ENCODE assay signal across 18 mouse cellular contexts in the genomic region with DNA sequence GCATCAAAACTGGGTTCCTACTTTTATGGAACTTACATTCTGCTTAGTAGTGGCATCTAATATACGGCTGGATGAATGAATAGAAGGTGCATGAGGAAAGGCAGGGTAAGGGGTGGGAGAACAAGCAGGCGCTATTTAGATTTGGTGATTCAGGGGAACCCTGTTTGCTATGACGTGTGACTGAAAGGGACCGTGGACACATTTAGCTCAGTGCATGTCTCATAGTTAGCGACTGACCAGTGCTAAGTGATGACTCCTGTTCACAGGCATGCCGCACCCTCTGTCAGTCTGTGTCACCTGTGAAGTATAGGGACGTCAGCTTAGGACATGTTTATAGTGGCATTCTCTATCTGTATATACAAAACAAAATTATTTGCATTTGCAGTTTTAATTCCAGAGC.
"Had no signal": no experiment of that assay in that cellular context is flagged by ENCODE, and none has a peak within 500 bp of the region (broad histone marks: within the 10 kb centered on the region; RNA-seq: fewer than 3 reads in every experiment).

No protein-coding gene starts in this region.

- H3K4me3 ChIP-seq: midbrain, embryonic 10.5 days; midbrain, embryonic 12.5 days; myocyte; neural tube, embryonic 13.5 days; neural tube, embryonic 15.5 days had no signal

- H3K36me3 ChIP-seq: midbrain, embryonic 10.5 days; midbrain, embryonic 12.5 days; neural tube, embryonic 13.5 days; neural tube, embryonic 15.5 days had no signal

- H3K4me1 ChIP-seq: midbrain, embryonic 10.5 days had no signal

- ATAC-seq: midbrain, embryonic 16.5 days had no signal

- H3K9me3 ChIP-seq: midbrain, embryonic 12.5 days; neural tube, embryonic 13.5 days; neural tube, embryonic 15.5 days had no signal

- H3K4me2 ChIP-seq: lung, embryonic 14.5 days; midbrain, embryonic 12.5 days; neural tube, embryonic 13.5 days; neural tube, embryonic 15.5 days had no signal

- H3K27ac ChIP-seq: midbrain, embryonic 10.5 days; midbrain, embryonic 12.5 days; neural tube, embryonic 13.5 days; neural tube, embryonic 15.5 days had no signal

- DNase-seq: lung, adult 18-20 months; lung, postnatal 10 days; lung, postnatal 4 days; midbrain, embryonic 14.5 days; right cerebral cortex, adult 18-20 months; right cerebral cortex, postnatal 25 days; right cerebral cortex, postnatal 4 days; spleen, adult 18-20 months; thymus, adult 18-20 months; thymus, postnatal 14 days; thymus, postnatal 36 days had no signal

- H3K27me3 ChIP-seq: midbrain, embryonic 12.5 days; neural tube, embryonic 13.5 days; neural tube, embryonic 15.5 days had no signal

- H3K9ac ChIP-seq: lung, embryonic 14.5 days; midbrain, embryonic 12.5 days; neural tube, embryonic 13.5 days; neural tube, embryonic 15.5 days had no signal
